Mouse (Mus musculus) right cerebral cortex, postnatal 14 days (tissue): ENCODE results near the gene Col24a1.
A peak's percentile ranks its signal among the peaks of the same experiment; 100 is the strongest.
"Not testable (repeated sequence)": the region's sequence is repeated elsewhere in the genome, so short reads cannot be mapped to it uniquely, and the experiment has no call there.

ENCODE experiments used
- DNase-seq: peaks from one replicate; pipeline ENCODE4 v3.0.0; 2022

The Col24a1 gene

GRCm38 (mm10) chr3:145356865-145357487 is 64.7 kb downstream of the Col24a1 start:
- DNase-seq, result no peak

DNA sequence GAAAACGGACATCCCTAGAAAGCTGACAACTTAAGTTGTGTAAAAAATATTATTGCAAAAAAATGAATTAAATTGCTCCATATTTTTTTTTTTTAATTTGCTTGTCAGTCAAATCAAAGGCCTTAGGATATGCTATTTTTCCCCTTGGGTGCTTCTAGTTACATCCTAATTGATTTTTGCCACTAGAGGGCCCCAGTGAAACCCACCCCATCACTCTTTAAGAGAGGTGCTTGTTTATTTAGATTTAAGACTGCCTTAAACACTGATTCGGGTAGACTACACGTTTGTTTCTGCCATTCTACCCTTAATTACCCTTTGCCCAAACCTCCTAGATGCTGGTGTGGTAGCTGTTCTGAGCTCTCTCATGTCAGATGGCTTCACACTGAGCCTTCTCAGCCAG is 73.0 kb downstream of the Col24a1 start:
- DNase-seq, result no peak

GRCm38 (mm10) chr3:145367176-145367717 is 75.0 kb downstream of the Col24a1 start:
- DNase-seq, result no peak

- no peak for DNase-seq
These were observed 84.0 kb downstream of the Col24a1 start for GRCm38 (mm10) chr3:145376298-145376697.

- DNase-seq, result no peak
These were observed 90.8 kb downstream of the Col24a1 start for GRCm38 (mm10) chr3:145383095-145383494.

GRCm38 (mm10) chr3:145386434-145386833 is 94.2 kb downstream of the Col24a1 start:
- DNase-seq, result no peak

DNA sequence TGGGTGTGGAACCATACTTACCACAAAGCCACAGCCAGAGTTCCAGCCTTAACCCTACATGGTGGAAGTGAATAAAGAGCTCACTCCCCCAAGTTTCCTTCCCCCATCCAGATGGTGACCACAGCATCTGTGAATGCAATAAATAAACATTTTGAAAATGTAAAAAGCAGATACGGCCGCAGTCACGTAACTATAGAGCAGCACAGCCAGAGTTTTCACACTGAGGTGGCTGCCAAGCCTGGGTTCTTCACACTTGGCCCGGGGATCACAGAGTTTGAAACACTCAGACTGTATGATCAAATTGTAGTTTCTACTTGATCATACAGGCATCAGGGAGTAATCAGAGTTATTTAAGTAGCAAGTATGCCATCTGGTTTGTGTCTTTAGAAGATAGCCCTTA is 98.4 kb downstream of the Col24a1 start:
- DNase-seq, result no peak

GRCm38 (mm10) chr3:145391986-145392659 is 99.9 kb downstream of the Col24a1 start:
- no peak for DNase-seq

GRCm38 (mm10) chr3:145399173-145399572 is 106.9 kb downstream of the Col24a1 start:
- DNase-seq, result no peak

DNA sequence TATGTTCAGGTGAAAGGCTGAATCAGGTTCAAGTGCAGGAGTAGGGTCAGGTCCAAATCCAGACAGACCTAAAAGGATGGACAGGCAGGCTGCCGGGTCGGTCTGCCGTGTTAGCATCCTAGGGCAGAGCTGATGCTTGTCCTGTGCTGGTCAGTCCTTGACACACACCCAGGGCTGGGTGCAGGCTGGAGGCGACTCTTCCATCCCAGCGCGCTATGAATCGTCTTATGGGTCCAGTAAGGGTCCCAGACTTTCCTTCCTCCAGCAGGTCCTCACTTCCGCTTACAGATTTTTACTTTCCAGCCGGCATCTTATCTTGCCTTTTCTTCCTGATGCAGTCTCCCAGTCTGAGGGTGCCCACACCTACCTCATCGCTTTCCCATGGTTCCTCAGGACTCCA is 110.0 kb downstream of the Col24a1 start:
- DNase-seq, result no peak

- DNase-seq, result no peak
These were observed 110.7 kb downstream of the Col24a1 start for GRCm38 (mm10) chr3:145402994-145403393.

GRCm38 (mm10) chr3:145408045-145408444 is 115.8 kb downstream of the Col24a1 start:
- DNase-seq, result no peak

DNA sequence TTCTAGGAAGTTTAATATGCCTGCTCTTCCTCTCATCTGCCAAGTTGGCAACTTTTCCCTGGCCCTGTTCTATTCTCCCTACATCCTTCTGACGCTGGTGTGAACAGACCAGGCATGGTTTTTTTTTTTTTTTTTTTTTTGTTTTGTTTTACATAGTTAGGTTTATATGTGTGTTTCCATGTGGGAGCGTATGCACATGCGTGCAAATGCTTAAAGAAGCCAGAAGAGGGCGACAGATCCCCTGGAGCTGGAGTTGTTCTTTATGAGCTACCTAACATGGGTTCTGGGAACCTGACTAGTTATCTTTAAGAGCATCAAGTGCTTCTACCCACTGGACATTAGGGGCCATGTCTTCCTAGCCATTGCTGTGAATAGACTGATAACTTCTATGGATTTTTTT is 119.9 kb downstream of the Col24a1 start:
- DNase-seq, result no peak

- DNase-seq, result no peak
These were observed 122.1 kb downstream of the Col24a1 start for GRCm38 (mm10) chr3:145414362-145414761.

DNA sequence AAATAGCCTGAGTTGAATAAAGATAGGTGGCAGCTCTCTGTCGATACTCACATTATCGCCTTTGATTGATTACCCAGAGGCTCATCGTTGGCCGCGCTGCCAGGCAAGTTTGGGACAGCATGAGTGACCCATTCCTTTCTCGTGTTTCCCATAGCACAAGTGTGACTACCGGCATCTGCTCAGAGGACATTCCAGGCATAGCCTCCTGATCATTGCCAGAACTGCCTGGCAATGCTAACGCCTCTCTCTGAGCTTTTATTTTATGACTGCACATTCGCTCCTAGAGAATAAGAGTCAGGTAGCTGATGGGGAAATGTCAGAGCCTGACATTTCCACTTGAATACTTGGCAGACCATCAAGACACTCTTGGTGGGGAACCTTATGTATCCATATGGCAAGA is 125.5 kb downstream of the Col24a1 start:
- no peak for DNase-seq

DNA sequence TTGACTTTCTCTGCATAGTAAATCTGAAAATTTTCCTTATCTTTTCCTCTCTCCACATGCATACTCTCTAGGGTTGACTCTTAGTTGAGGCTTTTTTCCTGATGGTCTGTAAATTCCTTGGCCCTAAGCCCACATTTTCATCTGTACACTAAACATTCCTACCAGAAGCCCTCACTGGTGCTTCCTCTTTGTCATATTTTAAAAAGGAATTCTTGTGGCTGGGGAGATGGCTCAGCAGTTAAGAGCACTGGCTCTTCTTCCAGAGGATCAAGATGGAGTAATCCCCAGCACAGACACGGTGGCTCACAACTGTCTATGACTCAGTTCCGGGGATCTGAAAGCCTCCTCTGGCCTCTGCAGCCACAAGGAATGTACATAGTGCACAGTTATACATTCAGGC is 128.1 kb downstream of the Col24a1 start:
- DNase-seq, result no peak

DNA sequence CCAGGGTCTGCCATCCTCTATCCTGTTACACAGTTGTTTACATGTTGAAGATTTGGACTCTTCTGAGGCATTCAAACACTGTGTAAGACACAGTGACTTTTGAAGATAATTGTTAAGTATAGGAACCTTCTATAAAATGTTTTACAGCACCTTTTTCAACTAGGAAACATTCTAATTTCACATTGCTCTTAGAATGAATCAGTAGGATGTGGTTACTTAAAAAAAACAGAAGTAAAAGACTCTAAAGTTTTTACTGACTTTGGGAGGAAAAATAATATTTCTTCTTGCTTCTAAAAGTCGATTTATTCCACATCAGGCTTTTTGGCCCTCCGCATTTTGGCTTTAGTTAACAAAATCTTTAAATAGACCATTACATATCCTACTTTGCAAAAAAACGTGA is 129.8 kb downstream of the Col24a1 start:
- no peak for DNase-seq

GRCm38 (mm10) chr3:145438352-145438751 is 146.1 kb downstream of the Col24a1 start:
- no peak for DNase-seq

- DNase-seq, result no peak
These were observed 146.8 kb downstream of the Col24a1 start for GRCm38 (mm10) chr3:145439086-145439485.

GRCm38 (mm10) chr3:145440993-145441392 is 148.7 kb downstream of the Col24a1 start:
- no peak for DNase-seq

GRCm38 (mm10) chr3:145442268-145442667 is 150.0 kb downstream of the Col24a1 start:
- DNase-seq, result peak; percentile 14

GRCm38 (mm10) chr3:145443167-145443566 is 150.9 kb downstream of the Col24a1 start:
- not testable (repeated sequence) for DNase-seq

- DNase-seq, result no peak
These were observed 164.8 kb downstream of the Col24a1 start for GRCm38 (mm10) chr3:145457039-145457438.

DNA sequence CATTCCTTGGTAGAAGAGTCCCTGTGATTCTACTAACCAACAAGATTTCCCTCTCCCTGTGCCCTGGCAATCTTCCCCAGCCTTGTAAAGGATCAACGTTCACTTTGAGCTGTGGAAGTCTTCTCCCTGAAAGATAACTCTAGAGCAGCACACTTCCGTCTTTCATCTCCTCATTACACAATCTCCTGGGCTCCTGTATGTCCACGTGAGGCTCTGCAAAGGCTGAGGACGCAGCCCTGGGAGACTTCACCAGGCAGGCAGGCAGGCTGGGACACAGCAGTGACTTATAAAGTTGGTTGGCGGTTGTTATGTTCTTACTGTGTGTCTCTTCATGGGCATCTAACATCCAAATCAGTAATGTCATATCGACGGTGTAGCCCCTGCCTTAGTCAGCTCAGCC is 170.1 kb downstream of the Col24a1 start:
- no peak for DNase-seq

DNA sequence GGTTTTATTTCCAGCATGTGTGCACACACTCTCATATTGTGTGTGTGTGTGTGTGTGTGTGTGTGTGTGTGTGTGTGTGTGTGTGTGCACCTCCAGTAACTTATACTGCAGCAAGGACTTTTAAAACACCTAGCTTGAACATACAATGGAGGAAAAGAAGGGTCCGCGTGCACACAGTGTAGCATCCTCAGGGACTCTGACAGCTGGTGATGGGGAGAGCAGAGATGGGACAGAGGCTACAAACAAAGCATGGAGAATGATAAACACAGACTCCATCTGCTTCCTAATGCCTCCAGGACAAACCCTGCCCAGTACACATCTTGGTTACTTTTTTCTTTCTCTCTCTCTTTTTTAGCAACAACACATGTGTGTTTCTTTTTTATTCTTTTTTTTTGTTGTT is 171.5 kb downstream of the Col24a1 start:
- no peak for DNase-seq
